ENCODE assay signal across 12 mouse cellular contexts in the genomic region with DNA sequence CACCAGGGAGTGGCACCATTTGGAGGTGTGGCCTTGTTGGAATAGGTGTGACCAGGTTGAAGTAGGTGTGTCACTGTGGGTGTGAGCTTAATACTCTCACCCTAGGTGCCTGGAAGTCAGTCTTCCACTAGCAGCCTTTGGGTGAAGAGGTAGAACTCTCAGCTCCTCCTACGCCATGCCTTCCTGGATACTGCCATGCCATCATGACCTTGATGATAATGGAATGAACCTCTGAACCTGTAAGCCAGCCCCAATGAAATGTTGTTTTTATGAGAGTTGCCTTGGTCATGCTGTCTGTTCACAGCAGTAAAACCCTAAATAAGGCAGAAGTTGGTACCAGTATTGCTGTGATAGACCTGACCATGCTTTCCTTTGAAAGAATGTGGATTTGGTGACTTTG. TPM values are rescaled to one million over a fixed set of nuclear protein-coding genes. Genes with fewer than 3 reads are reported as not detected.
"Had no signal": no experiment of that assay in that cellular context is flagged by ENCODE, and none has a peak within 500 bp of the region (broad histone marks: within the 10 kb centered on the region; RNA-seq: fewer than 3 reads in every experiment).

No protein-coding gene starts in this region.

RNA-seq across cellular contexts. Expression of a gene that starts 2.8 kb away (rescaled TPM):
- polyA plus RNA-seq: neural tube, embryonic 13.5 days; neural tube, embryonic 14.5 days; neural tube, embryonic 15.5 days; small intestine, adult 2 months; spleen, adult 2 months; stomach, embryonic 14.5 days; stomach, embryonic 15.5 days; stomach, embryonic 16.5 days; stomach, postnatal 0 days; thymus, adult 2 months; thymus, postnatal 0 days; urinary bladder, adult 2 months had no signal

RNA-seq across cellular contexts. Expression of a gene that starts 26.3 kb away (rescaled TPM):
- polyA plus RNA-seq: neural tube, embryonic 13.5 days; neural tube, embryonic 14.5 days; neural tube, embryonic 15.5 days; small intestine, adult 2 months; spleen, adult 2 months; stomach, embryonic 14.5 days; stomach, embryonic 15.5 days; stomach, embryonic 16.5 days; stomach, postnatal 0 days; thymus, adult 2 months; thymus, postnatal 0 days; urinary bladder, adult 2 months had no signal

RNA-seq across cellular contexts. Expression of a gene that starts 37.7 kb away (rescaled TPM):
- polyA plus RNA-seq: neural tube, embryonic 13.5 days; neural tube, embryonic 14.5 days; neural tube, embryonic 15.5 days; small intestine, adult 2 months; spleen, adult 2 months; stomach, embryonic 14.5 days; stomach, embryonic 15.5 days; stomach, embryonic 16.5 days; stomach, postnatal 0 days; thymus, adult 2 months; urinary bladder, adult 2 months had no signal
